Mouse (Mus musculus): ENCODE results near the gene Tcte1.
A peak's percentile ranks its signal among the peaks of the same experiment; 100 is the strongest.

Gene Tcte1

GRCm38 (mm10) chr17:45566360-45567161, 43.3 kb downstream of the Tcte1 start:
- Histone ChIP-seq H3K9me3 (ENCODE audit: low read length) (peaks cover 35% of the 10 kb centered on the region; the same call in 1 of the 2 replicates), H3K4me3 (replicated peaks; ENCODE audit: low read length) (no peak overlapping the region), H3K27me3 (ENCODE audit: insufficient read depth, low read length) (no peaks in the 10 kb centered on the region), H3K36me3 (ENCODE audit: insufficient read depth, low read length) (peaks cover 71% of the 10 kb centered on the region), H3K4me1 (replicated peaks; ENCODE audit: low read depth, low read length) (peaks cover 80% of the 10 kb centered on the region)
- TF ChIP-seq POU5F1 (IDR thresholded peaks at IDR 0.05; ENCODE audit: borderline replicate concordance, low read length) (no peak), NANOG (IDR thresholded peaks at IDR 0.05; ENCODE audit: borderline replicate concordance, low read length) (no peak), CTCF (conservative IDR thresholded peaks at IDR 0.05; ENCODE audit: low read length) (no peak)

GRCm38 (mm10) chr17:45567162-45567601, 43.9 kb downstream of the Tcte1 start:
- peaks cover 35% of the 10 kb centered on the region; the same call in 1 of the 2 replicates for H3K9me3 ChIP-seq (ENCODE audit: low read length)
- no peak overlapping the region for H3K4me3 ChIP-seq (replicated peaks; ENCODE audit: low read length)
- peaks cover 75% of the 10 kb centered on the region for H3K36me3 ChIP-seq (ENCODE audit: insufficient read depth, low read length)
- peaks cover 80% of the 10 kb centered on the region for H3K4me1 ChIP-seq (replicated peaks; ENCODE audit: low read depth, low read length)
- no peaks in the 10 kb centered on the region for H3K27me3 ChIP-seq (ENCODE audit: insufficient read depth, low read length)
- TF ChIP-seq NANOG (IDR thresholded peaks at IDR 0.05; ENCODE audit: borderline replicate concordance, low read length): no peak
- no peak for TF ChIP-seq CTCF (conservative IDR thresholded peaks at IDR 0.05; ENCODE audit: low read length)
- TF ChIP-seq POU5F1 (IDR thresholded peaks at IDR 0.05; ENCODE audit: borderline replicate concordance, low read length): no peak

DNA sequence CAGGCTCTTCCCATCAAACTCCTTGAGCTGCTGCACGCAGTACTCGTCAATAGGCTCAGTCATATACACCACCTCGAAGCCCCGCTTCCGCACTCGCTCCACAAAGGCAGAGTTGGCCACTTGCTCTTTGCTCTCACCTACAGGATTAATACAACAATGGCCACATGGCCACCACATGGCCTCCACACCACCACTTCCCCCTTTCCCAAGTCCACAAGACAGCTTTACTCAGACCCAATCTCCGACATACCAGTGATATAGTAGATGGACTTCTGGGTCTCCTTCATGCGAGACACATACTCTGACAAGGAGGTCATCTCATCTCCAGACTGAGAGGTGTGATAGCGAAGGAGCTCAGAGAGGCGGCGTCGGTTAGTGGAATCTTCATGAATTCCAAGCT, 45.8 kb downstream of the Tcte1 start:
- Histone ChIP-seq H3K4me3 (replicated peaks; ENCODE audit: low read length) (peak overlapping the region; percentile 98), H3K9me3 (ENCODE audit: low read length) (peaks cover 35% of the 10 kb centered on the region; the same call in 1 of the 2 replicates)
- no peak for TF ChIP-seq NANOG (IDR thresholded peaks at IDR 0.05; ENCODE audit: borderline replicate concordance, low read length)
- TF ChIP-seq CTCF (conservative IDR thresholded peaks at IDR 0.05; ENCODE audit: low read length): no peak
- TF ChIP-seq POU5F1 (IDR thresholded peaks at IDR 0.05; ENCODE audit: borderline replicate concordance, low read length): no peak

DNA sequence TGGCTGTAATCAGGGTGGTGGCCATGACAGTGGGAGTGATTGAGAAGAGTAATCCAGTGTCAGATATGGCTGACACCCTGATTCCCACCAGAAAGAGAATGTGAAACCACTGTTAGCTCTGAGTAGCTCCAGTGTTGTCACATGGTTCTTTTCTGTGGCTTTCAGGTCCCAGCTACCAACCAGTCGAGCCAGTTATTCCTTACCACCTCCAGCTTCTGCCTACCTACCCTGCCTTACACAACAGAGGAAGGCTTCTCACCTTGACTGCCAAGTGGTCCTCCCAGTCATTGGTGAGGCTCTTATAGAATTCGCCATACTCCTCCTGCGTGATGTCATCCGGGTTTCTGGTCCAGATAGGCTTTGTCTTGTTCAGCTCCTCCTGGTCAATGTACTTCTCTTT, 46.8 kb downstream of the Tcte1 start:
- TF ChIP-seq POU5F1 (IDR thresholded peaks at IDR 0.05; ENCODE audit: borderline replicate concordance, low read length) (no peak), NANOG (IDR thresholded peaks at IDR 0.05; ENCODE audit: borderline replicate concordance, low read length) (no peak), CTCF (conservative IDR thresholded peaks at IDR 0.05; ENCODE audit: low read length) (no peak)

More for the DNA sequence above, 45.8 kb downstream of the Tcte1 start:
- Histone ChIP-seq H3K4me1 (replicated peaks; ENCODE audit: low read depth, low read length) (peaks cover 72% of the 10 kb centered on the region), H3K36me3 (ENCODE audit: insufficient read depth, low read length) (peaks cover 78% of the 10 kb centered on the region), H3K27me3 (ENCODE audit: insufficient read depth, low read length) (no peaks in the 10 kb centered on the region)

DNA sequence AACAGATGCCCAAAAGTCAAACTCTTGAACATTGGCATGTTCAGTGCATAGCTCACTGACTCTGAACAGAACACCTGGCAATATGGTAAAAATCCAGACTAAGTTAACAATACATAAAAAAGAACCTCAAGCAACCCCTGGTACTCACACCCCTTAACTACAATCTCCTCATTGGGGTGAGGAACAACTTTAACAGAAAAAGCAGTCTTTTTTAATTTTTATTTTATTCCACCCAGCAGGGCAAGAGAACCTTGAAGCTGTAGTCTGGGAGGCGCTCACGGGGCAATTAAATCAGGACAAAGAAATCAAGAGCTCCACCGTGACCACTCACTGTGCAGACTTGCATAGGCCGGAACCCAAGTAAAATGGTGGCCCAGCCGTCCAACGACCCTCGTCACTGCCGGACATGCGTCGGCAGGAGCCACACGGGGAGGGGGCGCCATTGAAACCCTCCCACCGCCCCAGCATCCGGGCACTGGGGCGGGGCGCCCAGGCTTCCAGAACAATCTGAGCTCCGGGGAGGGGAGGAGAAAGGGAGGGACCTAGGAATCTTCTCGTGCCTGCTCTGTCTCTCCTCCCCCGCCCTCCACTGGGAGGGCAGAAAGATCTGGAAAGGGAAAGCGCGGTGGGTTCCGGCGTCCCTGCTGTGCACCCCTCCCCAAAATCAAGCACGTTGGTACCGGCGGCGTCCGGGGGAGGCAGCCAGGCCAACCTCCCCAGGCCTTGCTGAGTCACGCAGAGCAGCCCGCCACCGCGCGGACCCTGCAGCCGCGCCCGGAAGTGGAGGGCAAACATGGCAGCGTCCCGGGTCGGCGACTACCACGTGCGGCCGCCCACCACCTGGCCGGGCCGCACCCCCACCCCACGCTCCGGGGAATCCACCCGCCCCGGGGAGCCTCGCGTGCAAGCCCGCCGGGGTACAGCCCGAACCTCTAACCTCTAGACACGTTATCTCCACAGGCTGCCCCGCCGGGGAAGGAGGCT, 49.2 kb downstream of the Tcte1 start:
- Histone ChIP-seq H3K4me3 (replicated peaks; ENCODE audit: low read length) (peak overlapping the region; percentile 98), H3K9me3 (ENCODE audit: low read length) (peaks cover 31% of the 10 kb centered on the region; the same call in 1 of the 2 replicates), H3K27me3 (ENCODE audit: insufficient read depth, low read length) (no peaks in the 10 kb centered on the region), H3K4me1 (replicated peaks; ENCODE audit: low read depth, low read length) (peaks cover 73% of the 10 kb centered on the region), H3K36me3 (ENCODE audit: insufficient read depth, low read length) (peaks cover 52% of the 10 kb centered on the region)
- TF ChIP-seq POU5F1 (IDR thresholded peaks at IDR 0.05; ENCODE audit: borderline replicate concordance, low read length): no peak
- TF ChIP-seq CTCF (conservative IDR thresholded peaks at IDR 0.05; ENCODE audit: low read length): no peak
- TF ChIP-seq NANOG (IDR thresholded peaks at IDR 0.05; ENCODE audit: borderline replicate concordance, low read length): no peak

More for the DNA sequence above, 46.8 kb downstream of the Tcte1 start:
- H3K27me3 ChIP-seq (ENCODE audit: insufficient read depth, low read length): no peaks in the 10 kb centered on the region
- peaks cover 76% of the 10 kb centered on the region for H3K36me3 ChIP-seq (ENCODE audit: insufficient read depth, low read length)
- H3K9me3 ChIP-seq (ENCODE audit: low read length): peaks cover 35% of the 10 kb centered on the region; the same call in 1 of the 2 replicates
- peaks cover 74% of the 10 kb centered on the region for H3K4me1 ChIP-seq (replicated peaks; ENCODE audit: low read depth, low read length)
- H3K4me3 ChIP-seq (replicated peaks; ENCODE audit: low read length): peak overlapping the region; percentile 98

DNA sequence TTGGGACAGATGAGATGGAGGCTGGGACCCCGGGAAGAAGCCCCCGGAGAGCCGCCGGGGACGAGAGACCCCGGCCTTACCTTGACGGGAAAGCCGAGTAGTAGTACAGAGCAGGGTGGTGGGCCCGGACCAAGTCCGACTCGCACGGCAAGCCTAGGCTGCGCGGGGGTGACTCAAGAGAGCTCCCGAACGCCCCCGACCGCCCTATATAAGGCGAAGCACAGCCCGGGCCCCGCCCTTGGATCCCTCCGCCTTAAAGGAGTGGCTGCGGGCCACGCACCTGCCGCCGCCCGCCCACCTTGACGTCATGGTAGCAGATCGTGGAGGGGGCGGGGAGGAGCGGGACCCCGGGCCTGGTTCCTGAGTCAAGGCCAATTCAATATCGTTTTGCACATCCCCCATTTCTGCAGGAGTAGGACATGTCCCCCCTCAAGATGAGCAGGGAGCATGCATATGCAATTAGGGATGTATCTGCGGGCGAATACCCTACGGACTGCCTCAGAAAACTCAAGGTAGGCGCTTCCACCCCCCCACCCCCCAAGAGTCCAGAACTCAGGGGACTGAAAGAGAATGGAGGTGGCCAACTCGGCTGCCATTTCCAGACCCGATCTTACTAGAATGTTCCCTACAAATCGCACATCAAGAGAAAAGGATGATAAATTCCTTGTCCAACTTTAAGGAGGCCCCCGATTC, 50.0 kb downstream of the Tcte1 start, which contains the start of gene Hsp90ab1:
Gene Hsp90ab1, minus strand, starts transcription at position 185 of the 693 bp plus-strand sequence.
- Histone ChIP-seq H3K9me3 (ENCODE audit: low read length) (peaks cover 27% of the 10 kb centered on the region; the same call in 1 of the 2 replicates), H3K4me1 (replicated peaks; ENCODE audit: low read depth, low read length) (peaks cover 73% of the 10 kb centered on the region), H3K27me3 (ENCODE audit: insufficient read depth, low read length) (no peaks in the 10 kb centered on the region), H3K36me3 (ENCODE audit: insufficient read depth, low read length) (peaks cover 43% of the 10 kb centered on the region), H3K4me3 (replicated peaks; ENCODE audit: low read length) (peak within 1 kb of the TSS; percentile 98)
- TF ChIP-seq POU5F1 (IDR thresholded peaks at IDR 0.05; ENCODE audit: borderline replicate concordance, low read length) (no peak), NANOG (IDR thresholded peaks at IDR 0.05; ENCODE audit: borderline replicate concordance, low read length) (no peak), CTCF (conservative IDR thresholded peaks at IDR 0.05; ENCODE audit: low read length) (no peak)

DNA sequence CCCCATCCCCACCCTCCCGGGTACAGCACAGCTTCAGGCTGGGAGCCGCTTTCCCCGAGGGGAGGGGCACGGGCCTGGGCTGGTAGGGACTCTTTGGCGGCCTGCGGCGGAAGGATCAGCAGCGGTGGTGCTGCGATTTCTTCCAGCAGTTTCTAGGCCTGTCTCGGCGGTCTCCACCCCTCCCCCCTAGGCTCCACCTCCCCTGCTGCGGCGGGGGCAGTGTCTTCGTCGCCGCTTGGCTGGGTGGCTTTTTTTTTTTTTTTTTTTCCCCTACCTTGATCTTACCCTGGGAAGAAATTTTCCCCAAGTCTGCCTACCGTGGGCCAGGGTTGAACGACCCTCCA, 50.5 kb downstream of the Tcte1 start:
- no peaks in the 10 kb centered on the region for H3K27me3 ChIP-seq (ENCODE audit: insufficient read depth, low read length)
- peak overlapping the region; percentile 98 for H3K4me3 ChIP-seq (replicated peaks; ENCODE audit: low read length)
- H3K9me3 ChIP-seq (ENCODE audit: low read length): peaks cover 24% of the 10 kb centered on the region; the same call in 1 of the 2 replicates
- TF ChIP-seq POU5F1 (IDR thresholded peaks at IDR 0.05; ENCODE audit: borderline replicate concordance, low read length): no peak
- TF ChIP-seq CTCF (conservative IDR thresholded peaks at IDR 0.05; ENCODE audit: low read length): no peak
- no peak for TF ChIP-seq NANOG (IDR thresholded peaks at IDR 0.05; ENCODE audit: borderline replicate concordance, low read length)
- peaks cover 73% of the 10 kb centered on the region for H3K4me1 ChIP-seq (replicated peaks; ENCODE audit: low read depth, low read length)
- H3K36me3 ChIP-seq (ENCODE audit: insufficient read depth, low read length): peaks cover 38% of the 10 kb centered on the region

All from E14TG2a.4 (cell line).